Mouse (Mus musculus) embryonic facial prominence, embryonic 11.5 days (tissue): Measurements from ENCODE around the gene Akap12. TPM values are rescaled to one million over a fixed set of nuclear protein-coding genes. Genes with fewer than 3 reads are reported as not detected.

Experiments
- ATAC-seq: fragments of 200-750 bp; cut with Nextera tagmentation; replicated peaks from 2 replicates; pipeline ENCODE4 v1.8.0; 2017; ENCODE audit warnings: low read depth; ENCODE audit not compliant: insufficient number of reproducible peaks, low FRiP score, low TSS enrichment
- DNase-seq: peaks from one replicate; pipeline ENCODE4 v3.0.0-alpha.2; 2015; ENCODE audit warnings: low spot score
- H3K27ac ChIP-seq: fragments of 300-500 bp; sonication (generic); replicated peaks from 2 replicates; pipeline ENCODE4 v1.5.1; 2014; ENCODE audit warnings: mild to moderate bottlenecking, low read depth, low read length, control low read depth
- H3K27me3 ChIP-seq: fragments of 300-500 bp; sonication (generic); 2 replicates; pipeline ENCODE4 v1.6.1; 2014; ENCODE audit warnings: mild to moderate bottlenecking, low read length, moderate library complexity, mixed read lengths; ENCODE audit not compliant: control insufficient read depth, insufficient read depth
- H3K36me3 ChIP-seq: fragments of 300-500 bp; sonication (generic); replicated peaks from 2 replicates; pipeline ENCODE4 v1.6.1; 2014; ENCODE audit warnings: low read depth, mild to moderate bottlenecking, low read length, moderate library complexity, mixed read lengths; ENCODE audit not compliant: control insufficient read depth, insufficient read depth
- H3K4me1 ChIP-seq: fragments of 300-500 bp; sonication (generic); 2 replicates; pipeline ENCODE4 v1.6.1; 2014; ENCODE audit warnings: low read length, mixed read lengths; ENCODE audit not compliant: control insufficient read depth, insufficient read depth
- H3K4me2 ChIP-seq: fragments of 300-500 bp; sonication (generic); 2 replicates; pipeline ENCODE4 v1.6.1; 2014; ENCODE audit warnings: low read depth, mild to moderate bottlenecking, control low read depth, low read length, moderate library complexity
- H3K4me3 ChIP-seq: fragments of 300-500 bp; sonication (generic); 2 replicates; pipeline ENCODE4 v1.5.1; 2014; ENCODE audit warnings: low read depth, low read length, control low read depth
- H3K9ac ChIP-seq: fragments of 300-500 bp; sonication (generic); replicated peaks from 2 replicates; pipeline ENCODE4 v1.6.1; 2014; ENCODE audit warnings: mild to moderate bottlenecking, control low read depth, low read length
- H3K9me3 ChIP-seq: fragments of 300-500 bp; sonication (generic); replicated peaks from 2 replicates; pipeline ENCODE4 v1.6.1; 2016; ENCODE audit warnings: mild to moderate bottlenecking, low read length, inconsistent platforms, mixed read lengths; ENCODE audit not compliant: control insufficient read depth
- WGBS: fragments of 180-500 bp; shearing (Covaris S2); extraction: QIAGEN DNeasy Blood & Tissue Kit; methylation state at CpG from one replicate; pipeline ENCODE4 v1.1.7; 2014; 5-methylcytosine and 5-hydroxymethylcytosine counted together
- polyA plus RNA-seq: library from polyadenylated mRNA; unstranded; fragments of >200 nt; fragmentation: Nextera tagmentation; extraction: Ambion mirVana; gene quantifications from 2 replicates; pipeline ENCODE4 v1.2.1, GENCODE M21; 2014

The Akap12 gene
- polyA plus RNA-seq, 1 experiment from 2014 or later: 24.4 TPM

GRCm38 (mm10) chr10:4372011-4372410 lies 105.8 kb downstream of the Akap12 start:
- H3K27me3 ChIP-seq: no peaks in the 10 kb centered on the region
- WGBS: 55% methylated on average over 5 of the region's 5 CpGs
- H3K4me3 ChIP-seq: no peak overlapping the region
- DNase-seq: peak; percentile 70
- H3K4me1 ChIP-seq: no peaks in the 10 kb centered on the region
- no peak overlapping the region for H3K9ac ChIP-seq
- no peak overlapping the region for H3K27ac ChIP-seq
- H3K9me3 ChIP-seq: no peaks in the 10 kb centered on the region
- ATAC-seq: no peak
- peaks cover 5% of the 10 kb centered on the region for H3K36me3 ChIP-seq
- no peak overlapping the region for H3K4me2 ChIP-seq

- Histone ChIP-seq H3K9ac (no peak overlapping the region), H3K36me3 (peaks cover 5% of the 10 kb centered on the region), H3K4me1 (no peaks in the 10 kb centered on the region), H3K9me3 (no peaks in the 10 kb centered on the region), H3K4me2 (no peak overlapping the region), H3K27ac (no peak overlapping the region), H3K4me3 (no peak overlapping the region), H3K27me3 (no peaks in the 10 kb centered on the region)
- WGBS: 77% methylated on average over 4 of the region's 4 CpGs
- DNase-seq: no peak
- no peak for ATAC-seq
These were observed 107.4 kb downstream of the Akap12 start for GRCm38 (mm10) chr10:4373558-4373957.

GRCm38 (mm10) chr10:4374239-4374638 lies 108.1 kb downstream of the Akap12 start:
- no peaks in the 10 kb centered on the region for H3K4me1 ChIP-seq
- H3K9ac ChIP-seq: no peak overlapping the region
- H3K27me3 ChIP-seq: no peaks in the 10 kb centered on the region
- H3K36me3 ChIP-seq: no peaks in the 10 kb centered on the region; the same call in 1 of the 2 replicates
- 92% methylated on average over 7 of the region's 7 CpGs for WGBS
- DNase-seq: no peak
- H3K4me3 ChIP-seq: no peak overlapping the region
- H3K27ac ChIP-seq: no peak overlapping the region
- no peak for ATAC-seq
- no peaks in the 10 kb centered on the region for H3K9me3 ChIP-seq
- no peak overlapping the region for H3K4me2 ChIP-seq

GRCm38 (mm10) chr10:4374734-4375133 lies 108.6 kb downstream of the Akap12 start:
- no peak overlapping the region for H3K9ac ChIP-seq
- H3K27ac ChIP-seq: no peak overlapping the region
- WGBS: 91% methylated on average over 4 of the region's 4 CpGs
- no peak for DNase-seq
- H3K4me3 ChIP-seq: no peak overlapping the region
- ATAC-seq: no peak
- H3K4me1 ChIP-seq: no peaks in the 10 kb centered on the region
- H3K36me3 ChIP-seq: no peaks in the 10 kb centered on the region
- no peak overlapping the region for H3K4me2 ChIP-seq
- H3K27me3 ChIP-seq: no peaks in the 10 kb centered on the region
- no peaks in the 10 kb centered on the region for H3K9me3 ChIP-seq

- no peak for DNase-seq
- no peak overlapping the region for H3K4me2 ChIP-seq
- 57% methylated on average over 7 of the region's 7 CpGs for WGBS
- no peaks in the 10 kb centered on the region for H3K4me1 ChIP-seq
- no peaks in the 10 kb centered on the region for H3K9me3 ChIP-seq
- no peaks in the 10 kb centered on the region for H3K36me3 ChIP-seq
- no peaks in the 10 kb centered on the region for H3K27me3 ChIP-seq
- no peak overlapping the region for H3K27ac ChIP-seq
- no peak overlapping the region for H3K4me3 ChIP-seq
- no peak overlapping the region for H3K9ac ChIP-seq
- ATAC-seq: no peak
These were observed 109.1 kb downstream of the Akap12 start for GRCm38 (mm10) chr10:4375267-4375666.

- Histone ChIP-seq H3K4me1 (no peaks in the 10 kb centered on the region), H3K27ac (no peak overlapping the region), H3K36me3 (no peaks in the 10 kb centered on the region), H3K4me2 (no peak overlapping the region), H3K9ac (no peak overlapping the region; the same call in 1 of the 2 replicates), H3K27me3 (no peaks in the 10 kb centered on the region), H3K9me3 (no peaks in the 10 kb centered on the region), H3K4me3 (no peak overlapping the region)
- WGBS: 59% methylated on average over 7 of the region's 7 CpGs
- ATAC-seq (no peak), DNase-seq (peak; percentile 18)
These were observed 110.3 kb downstream of the Akap12 start for GRCm38 (mm10) chr10:4376461-4376860.

- WGBS: 90% methylated on average over 7 of the region's 7 CpGs
- no peak for DNase-seq
- no peak for ATAC-seq
These were observed 110.8 kb downstream of the Akap12 start for GRCm38 (mm10) chr10:4376931-4377330.

GRCm38 (mm10) chr10:4380748-4381147 lies 114.6 kb downstream of the Akap12 start:
- Histone ChIP-seq H3K4me2 (no peak overlapping the region), H3K27ac (no peak overlapping the region), H3K4me1 (no peaks in the 10 kb centered on the region), H3K27me3 (no peaks in the 10 kb centered on the region), H3K9me3 (no peaks in the 10 kb centered on the region), H3K9ac (no peak overlapping the region), H3K36me3 (no peaks in the 10 kb centered on the region), H3K4me3 (no peak overlapping the region)
- DNase-seq: no peak
- WGBS: 92% methylated on average over 5 of the region's 5 CpGs
- no peak for ATAC-seq

More at GRCm38 (mm10) chr10:4376931-4377330, 110.8 kb downstream of the Akap12 start:
- Histone ChIP-seq H3K27ac (no peak overlapping the region), H3K27me3 (no peaks in the 10 kb centered on the region), H3K4me1 (no peaks in the 10 kb centered on the region), H3K9me3 (no peaks in the 10 kb centered on the region), H3K9ac (no peak overlapping the region), H3K4me2 (no peak overlapping the region), H3K4me3 (no peak overlapping the region), H3K36me3 (no peaks in the 10 kb centered on the region)
